Mouse (Mus musculus) MEL (cell line): Measurements from ENCODE around the gene Lrrfip1.

Experiments used
- BHLHE40 ChIP-seq: IDR thresholded peaks from 2 replicates; pipeline ENCODE4 v1.6.1; 2012; ENCODE audit warnings: low read depth, mild to moderate bottlenecking, inconsistent platforms, low read length, improper control_type of control experiment, borderline replicate concordance
- CTCF ChIP-seq, 3 experiments: IDR thresholded peaks in 2 of 3; conservative IDR thresholded peaks in 1 of 3; 2 replicates each; pipeline ENCODE4 v1.5.1; 2011 to 2012; ENCODE audit warnings: low read length in 3 of 3, low read depth in 2 of 3, mild to moderate bottlenecking in 2 of 3, improper control_type of control experiment in 1 of 3, inconsistent platforms in 1 of 3, mixed read lengths in 1 of 3, moderate library complexity in 1 of 3; ENCODE audit not compliant: control insufficient read depth in 1 of 3, insufficient read depth in 1 of 3, poor library complexity in 1 of 3, severe bottlenecking in 1 of 3
- EP300 ChIP-seq, 2 experiments: IDR thresholded peaks; 2 replicates each; pipeline ENCODE4 v1.6.1; 2011; ENCODE audit warnings: improper control_type of control experiment in 2 of 2, low read length in 2 of 2, low read depth in 1 of 2, mild to moderate bottlenecking in 1 of 2
- ETS1 ChIP-seq: IDR thresholded peaks from 2 replicates; pipeline ENCODE4 v1.6.1; 2012; ENCODE audit warnings: low read depth, mild to moderate bottlenecking, inconsistent platforms, low read length, improper control_type of control experiment, moderate library complexity
- GATA1 ChIP-seq: IDR thresholded peaks from 2 replicates; pipeline ENCODE4 v1.6.1; 2011; ENCODE audit warnings: low read depth, low read length, improper control_type of control experiment
- HCFC1 ChIP-seq: IDR thresholded peaks from 2 replicates; pipeline ENCODE4 v1.6.1; 2012; ENCODE audit warnings: low read depth, mild to moderate bottlenecking, inconsistent platforms, low read length, improper control_type of control experiment, moderate library complexity
- JUND ChIP-seq: IDR thresholded peaks from 2 replicates; pipeline ENCODE4 v1.6.1; 2011; ENCODE audit warnings: low read depth, mild to moderate bottlenecking, improper control_type of control experiment, low read length
- MAFK ChIP-seq: IDR thresholded peaks from 2 replicates; pipeline ENCODE4 v1.6.1; 2011; ENCODE audit warnings: low read depth, mild to moderate bottlenecking, low read length, improper control_type of control experiment, borderline replicate concordance
- MAZ ChIP-seq: IDR thresholded peaks from 2 replicates; pipeline ENCODE4 v1.6.1; 2012; ENCODE audit warnings: low read depth, mild to moderate bottlenecking, inconsistent platforms, low read length, improper control_type of control experiment
- MYB ChIP-seq: IDR thresholded peaks from 2 replicates; pipeline ENCODE4 v1.6.1; 2011; ENCODE audit warnings: mild to moderate bottlenecking, low read depth, low read length, improper control_type of control experiment
- NRF1 ChIP-seq: IDR thresholded peaks from 2 replicates; pipeline ENCODE4 v1.6.1; 2014; ENCODE audit warnings: low read depth, mild to moderate bottlenecking, inconsistent platforms, low read length, improper control_type of control experiment, moderate library complexity; ENCODE audit not compliant: poor library complexity, insufficient read depth, severe bottlenecking
- RAD21 ChIP-seq: IDR thresholded peaks from 2 replicates; pipeline ENCODE4 v1.6.1; 2011; ENCODE audit warnings: mild to moderate bottlenecking, low read depth, low read length, improper control_type of control experiment
- ZC3H11A ChIP-seq: IDR thresholded peaks from 2 replicates; pipeline ENCODE4 v1.6.1; 2012; ENCODE audit warnings: low read depth, mild to moderate bottlenecking, inconsistent platforms, low read length, improper control_type of control experiment

- no peak for TF ChIP-seq MAZ
- no peak for TF ChIP-seq RAD21
- TF ChIP-seq GATA1, result no peak
- TF ChIP-seq EP300 (IDR thresholded peaks at IDR 0.05; ENCODE audit: low read depth in 1 of 2, low read length in 2 of 2), result no peak
- no peak for TF ChIP-seq MYB
- TF ChIP-seq JUND, result no peak
- no peak for TF ChIP-seq CTCF (IDR thresholded peaks at IDR 0.05 in 2 of 3, conservative IDR thresholded peaks at IDR 0.05 in 1 of 3; ENCODE audit: control insufficient read depth in 1 of 3, insufficient read depth in 1 of 3, low read depth in 2 of 3, low read length in 3 of 3, poor library complexity in 1 of 3, severe bottlenecking in 1 of 3)
- TF ChIP-seq ETS1, result no peak
- TF ChIP-seq HCFC1, result no peak
- TF ChIP-seq ZC3H11A, result no peak
- TF ChIP-seq BHLHE40, result no peak
- TF ChIP-seq MAFK, result no peak
- TF ChIP-seq NRF1, result no peak
Observed at GRCm38 (mm10) chr1:91144813-91145212, 146.3 kb downstream of the Lrrfip1 start, which contains the start of gene Rbm44.
